Mouse (Mus musculus) hindbrain, embryonic 10.5 days (tissue): ENCODE results near the gene Rab3c. TPM values are rescaled to one million over a fixed set of nuclear protein-coding genes. Genes with fewer than 3 reads are reported as not detected.

Experiments used
- DNase-seq: peaks from one replicate; pipeline ENCODE4 v3.0.0-alpha.2; 2017; ENCODE audit warnings: low spot score
- H3K27ac ChIP-seq: fragments of 300-500 bp; sonication (generic); 2 replicates; pipeline ENCODE4 v1.5.1; 2016; ENCODE audit warnings: mild to moderate bottlenecking, moderate library complexity
- H3K27me3 ChIP-seq: fragments of 300-500 bp; sonication (generic); 2 replicates; pipeline ENCODE4 v1.6.1; 2016; ENCODE audit warnings: mild to moderate bottlenecking; ENCODE audit not compliant: poor library complexity, insufficient read depth, severe bottlenecking
- H3K36me3 ChIP-seq: fragments of 300-500 bp; sonication (generic); 2 replicates; pipeline ENCODE4 v1.6.1; 2016; ENCODE audit warnings: mild to moderate bottlenecking, moderate library complexity
- H3K4me1 ChIP-seq: fragments of 300-500 bp; sonication (generic); replicated peaks from 2 replicates; pipeline ENCODE4 v1.6.1; 2016; ENCODE audit warnings: mild to moderate bottlenecking
- H3K4me3 ChIP-seq: fragments of 300-500 bp; sonication (generic); 2 replicates; pipeline ENCODE4 v1.5.1; 2016; ENCODE audit warnings: mild to moderate bottlenecking, moderate library complexity
- H3K9me3 ChIP-seq: fragments of 300-500 bp; sonication (generic); 2 replicates; pipeline ENCODE4 v1.6.1; 2016; ENCODE audit warnings: mild to moderate bottlenecking, moderate library complexity
- WGBS: fragments of 180-500 bp; shearing (Covaris S2); methylation state at CpG from one replicate; pipeline ENCODE4 v1.1.7; 2016; 5-methylcytosine and 5-hydroxymethylcytosine counted together
- polyA plus RNA-seq: library from polyadenylated mRNA; unstranded; fragments of >200 nt; fragmentation: Nextera tagmentation; extraction: Ambion mirVana; gene quantifications from 2 replicates; pipeline ENCODE4 v1.2.1, GENCODE M21; 2016

Gene Rab3c
- polyA plus RNA-seq, 1 experiment from 2014 or later = 35.5 TPM

DNA sequence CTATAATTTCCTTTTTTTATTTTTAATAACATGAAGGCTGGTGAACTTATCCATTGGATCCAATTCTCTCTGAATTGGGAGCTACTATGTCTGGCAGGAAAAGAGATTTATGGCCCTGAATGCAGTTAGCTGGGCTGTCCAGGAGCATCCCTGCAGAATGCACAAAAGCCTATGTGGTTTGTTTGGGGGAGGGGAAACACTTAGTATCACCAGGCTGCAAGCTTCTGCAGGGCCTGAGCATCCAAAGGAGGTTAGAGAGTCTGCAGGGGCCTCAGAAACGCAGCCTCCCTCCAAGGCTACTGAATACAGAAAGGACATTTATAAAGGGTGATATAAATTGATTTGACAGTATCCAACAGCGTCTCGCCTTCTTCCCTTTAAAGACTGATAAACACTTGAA lies 41.8 kb downstream of the Rab3c start:
- Histone ChIP-seq H3K4me3 (no peak overlapping the region), H3K4me1 (peaks cover 30% of the 10 kb centered on the region), H3K27me3 (no peaks in the 10 kb centered on the region), H3K27ac (no peak overlapping the region), H3K36me3 (no peaks in the 10 kb centered on the region), H3K9me3 (no peaks in the 10 kb centered on the region)
- DNase-seq = no peak
- WGBS = 63% methylated on average over 3 of the region's 3 CpGs

DNA sequence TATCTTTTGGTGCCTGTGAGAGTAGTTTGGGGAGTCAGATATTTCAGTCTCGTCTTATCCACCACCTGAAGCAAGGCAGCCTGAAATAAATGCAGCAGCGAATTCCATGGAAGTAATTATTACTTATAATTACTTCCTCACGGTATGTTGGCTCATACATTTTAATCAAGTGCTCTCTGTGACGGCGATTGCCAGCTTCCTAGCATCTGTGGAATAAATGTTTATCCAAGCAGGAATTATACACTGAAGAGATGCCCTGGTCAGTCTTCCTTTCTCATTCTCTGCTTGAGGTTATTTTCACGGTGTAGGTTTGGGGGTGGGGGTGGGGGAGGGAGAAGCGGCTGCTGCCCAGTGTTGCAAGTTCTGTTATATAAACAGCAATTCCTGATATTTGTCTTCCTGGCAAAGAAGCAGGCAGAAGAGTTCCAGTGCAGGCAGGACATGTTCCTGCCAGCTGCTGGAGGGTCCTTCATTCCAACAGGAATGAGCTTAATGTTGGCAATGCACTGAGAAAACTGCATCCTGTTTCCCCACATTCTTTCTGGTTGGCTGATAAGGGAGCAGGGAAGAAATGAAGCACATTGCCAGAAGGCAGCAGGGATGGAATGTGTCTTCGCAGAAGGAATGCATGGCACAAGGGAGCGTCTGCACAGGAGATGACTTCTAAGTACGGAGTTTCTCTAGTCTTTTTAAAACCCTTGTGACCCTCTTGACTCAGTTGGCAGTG lies 43.4 kb downstream of the Rab3c start:
- no peak for DNase-seq
- no peak overlapping the region for H3K4me3 ChIP-seq
- 40% methylated on average over 10 of the region's 10 CpGs for WGBS
- peaks cover 30% of the 10 kb centered on the region for H3K4me1 ChIP-seq
- peak overlapping the region; percentile 64; the same call in 1 of the 2 replicates for H3K27ac ChIP-seq
- H3K27me3 ChIP-seq = no peaks in the 10 kb centered on the region
- no peaks in the 10 kb centered on the region for H3K36me3 ChIP-seq
- H3K9me3 ChIP-seq = no peaks in the 10 kb centered on the region

DNA sequence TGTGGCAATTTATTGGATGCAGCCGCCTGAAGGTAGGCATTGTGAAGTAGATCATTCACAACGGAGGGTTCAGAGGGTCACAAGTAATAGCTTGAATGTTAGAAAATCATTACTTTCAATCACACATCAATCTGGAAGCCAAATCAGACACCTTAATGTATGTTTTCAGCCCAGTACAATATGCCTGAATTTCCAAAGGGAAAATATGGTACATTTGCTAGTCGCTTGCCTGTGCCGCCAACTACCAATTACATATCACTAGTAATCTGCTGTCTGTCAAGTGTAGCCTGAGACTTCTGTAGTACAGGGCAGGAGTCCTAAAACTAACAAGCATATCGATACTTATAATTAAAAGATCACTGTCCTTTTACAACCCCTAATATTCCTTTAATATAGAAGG lies 47.4 kb downstream of the Rab3c start:
- DNase-seq = no peak
- H3K36me3 ChIP-seq = no peaks in the 10 kb centered on the region
- H3K27ac ChIP-seq = no peak overlapping the region
- no peak overlapping the region for H3K4me3 ChIP-seq
- peaks cover 18% of the 10 kb centered on the region for H3K4me1 ChIP-seq
- WGBS = 89% methylated on average over 5 of the region's 5 CpGs
- no peaks in the 10 kb centered on the region for H3K9me3 ChIP-seq
- H3K27me3 ChIP-seq = no peaks in the 10 kb centered on the region

DNA sequence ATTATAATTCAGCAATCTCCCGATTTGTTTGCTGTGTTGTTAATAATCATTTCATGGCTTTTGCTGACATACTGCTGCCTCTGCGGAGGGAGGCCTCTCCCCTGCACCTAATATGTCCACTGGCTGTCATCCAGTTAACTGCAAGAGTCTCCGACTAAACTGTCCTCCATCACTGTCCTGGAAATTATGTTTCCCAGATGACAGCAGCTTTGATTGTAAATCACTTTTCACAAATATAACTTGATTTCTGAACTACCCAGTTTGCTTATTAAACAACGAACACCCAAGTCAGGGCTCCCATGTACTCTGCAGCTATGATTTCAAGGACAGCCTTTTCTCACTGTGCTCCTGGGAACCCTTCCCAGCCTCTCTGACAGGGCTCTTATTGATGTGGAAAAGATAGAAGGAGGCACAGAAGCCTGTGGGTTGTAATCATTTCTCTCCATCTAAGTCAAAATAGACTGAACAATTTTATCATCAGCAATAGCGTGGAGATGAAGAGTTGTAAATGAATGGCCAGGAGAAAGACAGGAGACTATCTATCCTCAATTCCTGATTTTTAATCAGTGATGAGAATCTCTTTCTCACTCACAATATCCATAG lies 49.6 kb downstream of the Rab3c start:
- DNase-seq = no peak
- no peaks in the 10 kb centered on the region for H3K9me3 ChIP-seq
- WGBS = 92% methylated on average over 5 of the region's 5 CpGs
- no peaks in the 10 kb centered on the region for H3K36me3 ChIP-seq
- H3K27ac ChIP-seq = no peak overlapping the region
- H3K4me3 ChIP-seq = no peak overlapping the region
- H3K4me1 ChIP-seq = peaks cover 4% of the 10 kb centered on the region
- no peaks in the 10 kb centered on the region for H3K27me3 ChIP-seq

DNA sequence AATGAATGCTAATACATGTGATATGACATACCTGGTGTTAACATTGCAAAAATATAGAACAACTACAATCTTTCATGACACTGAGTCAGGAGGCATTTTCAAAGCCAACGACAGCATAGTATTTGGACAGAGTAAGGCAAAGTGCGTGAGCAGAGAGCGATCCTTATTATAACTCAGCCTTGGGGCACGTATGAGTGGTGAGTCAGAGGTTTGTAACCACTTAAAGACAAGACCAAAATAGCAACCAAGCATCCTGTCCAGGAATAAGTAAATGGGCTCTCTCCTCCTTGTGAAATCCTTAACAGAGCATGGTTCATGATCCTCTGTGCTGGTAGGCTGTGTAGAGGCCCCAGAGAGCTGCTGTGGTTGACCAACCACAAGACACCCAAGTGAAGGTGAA lies 50.8 kb downstream of the Rab3c start:
- H3K36me3 ChIP-seq = no peaks in the 10 kb centered on the region
- no peaks in the 10 kb centered on the region for H3K9me3 ChIP-seq
- H3K4me1 ChIP-seq = peaks cover 6% of the 10 kb centered on the region
- no peaks in the 10 kb centered on the region for H3K27me3 ChIP-seq
- no peak overlapping the region for H3K27ac ChIP-seq
- WGBS = 92% methylated on average over 4 of the region's 4 CpGs
- no peak overlapping the region for H3K4me3 ChIP-seq
- no peak for DNase-seq

DNA sequence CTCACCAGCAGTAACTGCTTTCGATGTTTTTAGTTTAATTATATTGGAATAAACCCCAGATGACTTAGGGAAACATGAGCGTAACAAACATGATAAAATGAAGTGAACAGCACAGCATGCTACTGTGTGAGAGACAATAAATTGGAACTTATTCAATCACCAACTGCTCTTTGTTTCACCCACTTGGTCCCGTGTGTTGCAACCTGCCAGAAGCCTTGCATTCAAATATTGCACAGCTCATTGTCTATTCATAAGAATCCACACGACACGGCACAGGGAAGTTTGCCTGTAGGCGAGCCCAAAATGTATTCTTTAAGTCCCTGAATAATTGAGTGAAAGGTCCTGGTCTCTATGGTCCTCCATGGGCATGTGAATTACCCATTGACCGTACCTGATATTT lies 61.6 kb downstream of the Rab3c start:
- no peaks in the 10 kb centered on the region for H3K4me1 ChIP-seq
- H3K36me3 ChIP-seq = no peaks in the 10 kb centered on the region
- DNase-seq = no peak
- no peak overlapping the region for H3K4me3 ChIP-seq
- H3K9me3 ChIP-seq = no peaks in the 10 kb centered on the region
- WGBS = 65% methylated on average over 7 of the region's 7 CpGs
- no peak overlapping the region for H3K27ac ChIP-seq
- no peaks in the 10 kb centered on the region for H3K27me3 ChIP-seq

DNA sequence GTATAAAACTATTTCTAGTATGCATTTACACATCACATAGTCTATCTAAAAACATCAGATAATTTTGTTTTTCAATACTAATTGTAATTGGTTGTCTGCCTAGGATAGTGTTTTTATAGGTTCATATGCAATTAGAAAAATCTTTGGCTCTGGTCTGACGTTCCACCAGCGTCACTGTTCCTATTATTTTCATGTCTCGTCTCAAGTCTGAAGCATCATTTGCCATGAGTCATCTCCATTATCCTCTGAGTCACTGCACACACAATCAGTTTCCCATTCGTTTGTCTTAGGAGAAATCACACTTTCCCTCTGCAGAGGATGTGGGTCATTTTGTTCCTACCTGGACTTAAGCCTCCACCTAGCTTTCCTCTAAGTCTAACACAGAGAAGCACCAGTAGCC lies 62.3 kb downstream of the Rab3c start:
- Histone ChIP-seq H3K27ac (no peak overlapping the region), H3K27me3 (no peaks in the 10 kb centered on the region), H3K36me3 (no peaks in the 10 kb centered on the region), H3K4me3 (no peak overlapping the region), H3K9me3 (no peaks in the 10 kb centered on the region), H3K4me1 (no peaks in the 10 kb centered on the region)
- DNase-seq = no peak
- 91% methylated on average over 4 of the region's 4 CpGs for WGBS

DNA sequence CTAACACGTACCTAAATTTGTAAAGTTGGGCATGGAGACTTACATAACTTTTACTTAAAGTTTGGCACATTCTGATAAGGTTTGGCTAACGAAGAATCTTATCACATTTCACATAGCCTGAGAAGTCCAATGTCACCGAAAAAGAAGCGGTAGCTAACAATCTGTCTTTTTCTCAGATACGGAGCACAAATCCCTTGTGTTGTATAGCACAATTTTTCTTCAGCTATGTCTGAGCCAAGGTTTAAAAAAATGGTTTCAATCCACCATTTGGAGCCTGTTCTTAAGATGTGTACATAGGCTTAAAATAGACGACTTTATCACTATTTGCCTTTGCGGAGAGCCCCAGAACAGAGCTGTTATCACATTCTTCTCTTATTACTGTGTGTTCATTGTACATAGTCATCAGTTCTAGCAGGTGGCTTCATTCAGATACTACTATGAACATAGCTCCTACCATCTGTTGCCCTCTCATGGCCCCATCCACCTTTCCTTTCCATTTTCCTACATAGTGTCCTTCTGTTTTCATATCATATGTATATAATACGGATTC lies 69.2 kb downstream of the Rab3c start:
- no peak overlapping the region for H3K27ac ChIP-seq
- no peaks in the 10 kb centered on the region for H3K9me3 ChIP-seq
- H3K36me3 ChIP-seq = no peaks in the 10 kb centered on the region
- no peaks in the 10 kb centered on the region for H3K27me3 ChIP-seq
- no peak for DNase-seq
- no peaks in the 10 kb centered on the region for H3K4me1 ChIP-seq
- 92% methylated on average over 8 of the region's 8 CpGs for WGBS
- H3K4me3 ChIP-seq = no peak overlapping the region

DNA sequence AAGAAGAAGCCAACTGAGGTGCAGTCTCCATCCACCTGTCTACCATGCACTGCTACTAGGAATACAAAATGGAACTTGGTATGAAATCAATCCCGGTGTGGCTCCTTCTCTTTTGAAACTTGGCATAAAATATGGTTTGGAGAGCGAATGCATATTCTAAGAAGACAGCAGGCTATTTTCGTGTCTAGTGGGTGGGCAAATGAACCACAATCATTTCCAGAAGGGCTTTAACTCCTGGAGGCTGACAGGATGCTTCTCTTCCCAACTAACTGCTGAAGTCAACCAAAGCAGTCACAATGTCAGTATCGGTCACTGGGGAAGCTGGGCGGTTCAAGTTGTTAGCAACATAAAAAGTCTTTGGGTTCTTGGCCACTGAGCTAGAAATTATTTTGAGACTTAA lies 81.9 kb downstream of the Rab3c start:
- Histone ChIP-seq H3K4me1 (no peaks in the 10 kb centered on the region), H3K27me3 (no peaks in the 10 kb centered on the region), H3K9me3 (no peaks in the 10 kb centered on the region), H3K36me3 (no peaks in the 10 kb centered on the region), H3K4me3 (no peak overlapping the region), H3K27ac (no peak overlapping the region)
- 94% methylated on average over 5 of the region's 5 CpGs for WGBS
- DNase-seq = no peak

DNA sequence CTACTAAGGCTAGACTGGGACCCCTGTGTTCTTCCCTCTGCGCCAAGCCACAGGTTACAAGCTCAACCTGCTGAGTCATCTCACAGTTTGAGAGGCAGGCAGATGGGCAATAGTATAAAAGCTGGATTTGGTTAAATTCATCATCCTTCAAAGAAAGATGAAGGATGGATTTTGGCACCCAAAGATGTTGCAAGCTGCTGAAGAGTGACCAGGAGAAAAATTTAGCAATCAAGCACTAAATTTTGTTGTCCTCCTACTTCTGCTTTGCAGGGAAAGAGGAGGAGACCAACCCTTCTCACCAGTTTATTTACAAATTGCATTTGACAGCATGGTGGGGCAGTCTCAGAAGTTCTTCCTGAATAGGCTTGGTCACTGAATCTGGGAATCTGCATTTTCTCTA lies 90.8 kb downstream of the Rab3c start:
- WGBS = 57% methylated on average over 1 of the region's 1 CpGs
- Histone ChIP-seq H3K27ac (no peak overlapping the region), H3K36me3 (no peaks in the 10 kb centered on the region), H3K4me3 (no peak overlapping the region), H3K27me3 (no peaks in the 10 kb centered on the region), H3K4me1 (no peaks in the 10 kb centered on the region), H3K9me3 (no peaks in the 10 kb centered on the region)
- no peak for DNase-seq

DNA sequence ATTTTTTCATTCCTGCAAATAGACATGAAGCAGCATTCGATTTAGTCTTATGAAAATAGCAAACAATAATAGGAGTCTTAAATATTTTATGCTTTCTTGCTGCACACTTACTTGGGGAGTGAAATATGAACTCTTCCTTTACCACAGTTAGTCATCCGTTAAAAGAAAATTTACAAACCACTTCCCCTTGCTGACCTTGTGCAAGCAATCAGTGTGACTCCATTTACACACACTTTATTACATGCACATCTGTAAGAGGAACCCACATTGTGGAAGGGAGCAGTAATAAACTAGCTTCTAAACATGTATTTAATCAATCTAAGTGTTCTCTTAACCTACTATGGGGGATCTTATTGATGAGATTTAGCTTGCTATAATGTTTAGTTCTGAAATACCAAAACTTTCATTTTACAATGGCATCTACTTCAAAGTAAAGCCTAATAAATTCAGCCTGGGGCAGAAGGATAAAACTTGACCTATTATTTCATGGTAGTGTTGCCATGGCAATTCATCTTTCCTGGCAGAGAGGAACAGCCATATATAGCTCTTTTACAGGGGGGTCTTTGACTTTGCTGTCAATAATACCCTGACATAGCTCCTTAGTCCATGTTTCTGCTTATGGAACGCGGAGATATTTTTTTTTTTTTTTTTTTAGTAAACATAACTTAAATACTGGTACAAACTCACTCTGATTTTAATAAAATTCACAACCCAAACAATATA lies 95.7 kb downstream of the Rab3c start:
- Histone ChIP-seq H3K36me3 (no peaks in the 10 kb centered on the region), H3K4me1 (no peaks in the 10 kb centered on the region), H3K4me3 (no peak overlapping the region), H3K27ac (no peak overlapping the region), H3K9me3 (no peaks in the 10 kb centered on the region), H3K27me3 (no peaks in the 10 kb centered on the region)
- no peak for DNase-seq
- WGBS = 83% methylated on average over 4 of the region's 4 CpGs

DNA sequence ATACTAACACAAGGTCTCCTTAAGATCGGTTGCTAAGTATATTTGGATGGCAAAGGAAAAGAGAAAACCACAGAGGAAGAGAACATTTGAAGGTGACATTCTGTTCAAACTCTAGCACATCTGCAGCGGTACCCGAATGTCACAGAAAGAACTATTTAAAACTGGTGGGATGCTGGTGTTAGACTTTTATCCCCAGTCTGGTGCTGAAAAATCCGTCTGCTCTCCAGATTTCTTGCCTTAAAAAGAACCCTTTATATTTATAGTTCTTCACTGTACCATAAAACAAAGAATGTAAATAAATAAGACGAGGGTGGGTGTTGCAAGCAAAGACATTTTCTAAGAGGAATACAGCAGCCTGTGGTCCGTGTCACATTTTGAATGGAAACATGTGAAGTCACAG lies 105.1 kb downstream of the Rab3c start:
- H3K27me3 ChIP-seq = no peaks in the 10 kb centered on the region
- H3K9me3 ChIP-seq = no peaks in the 10 kb centered on the region
- H3K4me3 ChIP-seq = no peak overlapping the region
- H3K4me1 ChIP-seq = 0 out of 2 replicates have a peak, but pooled peaks cover under 1% of the 10 kb centered on the region
- no peaks in the 10 kb centered on the region for H3K36me3 ChIP-seq
- 84% methylated on average over 6 of the region's 6 CpGs for WGBS
- no peak for DNase-seq
- H3K27ac ChIP-seq = no peak overlapping the region

DNA sequence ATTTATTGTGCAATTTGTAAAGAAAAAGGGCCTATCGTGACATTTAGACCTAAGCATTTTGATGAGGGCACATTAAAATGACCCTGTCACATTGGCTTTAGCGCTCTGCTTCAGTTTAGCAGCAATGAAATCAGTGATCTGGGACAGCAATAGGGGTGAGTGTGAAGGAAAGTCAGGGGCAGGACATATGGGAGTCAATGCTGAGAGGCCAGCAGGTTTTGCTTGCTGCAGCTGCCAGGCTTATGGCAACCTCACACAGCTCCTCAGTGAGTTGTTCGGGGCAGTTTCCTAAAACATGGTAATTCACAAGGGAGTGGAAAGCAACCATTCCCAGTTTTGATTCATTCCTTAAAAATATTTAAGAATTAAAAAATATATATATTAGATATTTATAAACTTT lies 111.1 kb downstream of the Rab3c start:
- 64% methylated on average over 3 of the region's 3 CpGs for WGBS
- H3K27ac ChIP-seq = no peak overlapping the region

More for the DNA sequence above, 111.1 kb downstream of the Rab3c start:
- Histone ChIP-seq H3K27me3 (no peaks in the 10 kb centered on the region), H3K4me1 (peaks cover 16% of the 10 kb centered on the region), H3K4me3 (no peak overlapping the region), H3K36me3 (no peaks in the 10 kb centered on the region), H3K9me3 (no peaks in the 10 kb centered on the region)
- no peak for DNase-seq
